Mouse (Mus musculus): ENCODE measurements around the gene Apoc1.
"Not testable (repeated sequence)": the region's sequence is repeated elsewhere in the genome, so short reads cannot be mapped to it uniquely, and the experiment has no call there.

Apoc1 gene

DNA sequence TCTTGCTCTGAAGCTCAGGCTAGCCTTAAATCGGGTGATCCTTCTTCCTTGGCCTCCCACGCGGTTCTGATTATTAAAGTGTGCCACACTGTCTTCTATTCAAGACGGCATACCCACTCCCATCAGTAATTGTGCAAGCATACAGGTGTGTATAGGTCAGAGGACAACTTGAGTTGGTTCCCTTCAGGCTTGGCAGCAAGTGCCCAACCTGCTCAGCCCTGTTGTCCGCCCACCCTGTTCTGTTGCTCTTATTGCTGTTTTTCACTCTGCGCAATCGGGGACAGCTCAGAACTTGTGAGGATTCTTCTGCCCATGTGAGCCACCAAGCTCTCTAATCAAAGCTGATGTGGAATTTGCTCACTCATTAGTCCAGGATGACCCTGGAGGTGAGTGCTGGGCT, 12.8 kb upstream of the Apoc1 start:
- DNase-seq (ENCODE audit: low spot score) = no peak

DNA sequence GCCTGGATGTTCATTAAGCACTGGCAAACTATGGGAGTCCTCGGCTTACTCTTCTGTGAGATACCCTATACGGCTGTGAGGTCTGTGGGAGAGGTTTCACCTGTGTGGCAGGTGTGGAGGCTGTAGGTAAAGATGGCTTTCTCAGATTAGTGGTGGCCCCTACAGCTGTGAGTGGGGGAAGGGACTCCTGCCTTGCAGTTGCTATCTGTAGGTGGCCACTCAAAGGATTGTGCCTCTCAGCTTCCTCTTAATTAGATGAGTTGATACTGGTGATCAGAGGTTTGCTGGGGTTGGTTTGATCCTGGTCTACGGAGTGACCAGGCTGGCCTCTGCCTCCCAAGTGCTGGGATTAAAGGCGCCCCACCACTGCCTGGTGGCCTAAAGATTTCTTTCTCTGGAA, 12.0 kb upstream of the Apoc1 start:
- no peak for DNase-seq (ENCODE audit: low spot score)

DNA sequence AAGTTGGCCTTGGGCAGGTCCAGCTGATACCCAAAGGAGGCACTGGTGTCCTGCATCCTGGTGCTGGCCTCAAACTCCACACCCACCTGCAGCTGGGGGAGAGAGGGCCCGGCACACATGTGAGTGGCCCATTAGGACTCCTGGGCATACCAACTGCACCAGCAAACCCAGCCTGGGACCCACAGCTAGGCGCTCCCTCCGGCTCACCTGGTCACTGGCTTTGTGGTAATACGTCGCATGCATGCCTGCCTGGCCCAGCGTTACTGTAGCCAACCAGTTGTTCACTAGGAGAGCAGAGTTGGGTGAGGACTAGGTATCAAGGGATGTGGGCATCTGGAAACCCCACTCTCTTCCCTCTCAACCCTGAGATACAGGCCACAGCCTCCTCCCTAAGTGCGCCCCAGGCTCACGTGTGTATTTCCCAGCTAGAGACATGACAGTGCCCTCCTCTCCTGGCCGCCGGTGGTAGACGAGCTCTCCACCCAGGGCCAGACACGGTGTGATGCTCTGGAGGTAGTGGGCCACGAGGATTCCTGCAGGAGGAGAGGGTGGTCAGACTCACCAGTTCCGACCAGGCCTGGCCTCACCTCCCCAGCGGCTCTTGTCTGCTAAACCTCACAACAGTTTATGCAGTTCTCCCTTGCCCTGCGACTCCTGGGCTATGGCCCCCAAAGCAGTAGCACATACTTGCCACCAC, 10.5 kb upstream of the Apoc1 start:
- DNase-seq (ENCODE audit: low spot score) = no peak

DNA sequence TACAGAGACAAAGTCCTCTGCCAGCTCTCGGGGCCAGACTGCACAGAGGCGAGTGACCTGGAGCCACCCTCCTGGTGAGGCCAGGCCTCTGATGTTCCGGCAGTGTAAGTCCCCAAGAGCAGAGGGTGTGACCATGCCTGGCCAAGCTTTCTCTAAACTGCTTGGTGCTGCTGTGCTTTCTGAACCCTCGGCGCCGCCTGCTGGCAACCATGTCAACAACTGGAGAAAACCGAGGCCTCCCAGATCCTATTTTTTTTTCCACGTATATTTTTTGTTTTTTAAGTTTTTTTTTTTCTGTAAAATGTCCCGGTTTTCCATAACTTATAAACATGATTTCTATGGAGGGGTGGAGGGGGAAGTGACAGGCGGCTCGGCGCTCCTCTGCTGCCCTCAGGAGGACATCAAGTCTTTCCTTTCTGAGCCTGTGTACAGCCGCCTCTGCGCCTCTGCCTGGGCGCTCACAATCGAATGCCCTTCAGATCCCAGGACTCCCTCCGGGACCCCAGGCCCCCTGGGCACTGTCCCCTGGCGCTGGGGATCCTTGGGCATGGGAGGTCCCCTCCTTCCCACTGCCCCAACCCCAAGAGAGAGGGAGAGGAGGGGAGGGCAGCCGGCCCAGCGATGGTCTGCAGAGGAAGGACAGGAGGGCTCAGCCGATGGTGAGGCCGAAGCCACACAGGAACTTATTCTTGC, 8.8 kb upstream of the Apoc1 start:
- DNase-seq (ENCODE audit: low spot score) = peak; percentile 80

DNA sequence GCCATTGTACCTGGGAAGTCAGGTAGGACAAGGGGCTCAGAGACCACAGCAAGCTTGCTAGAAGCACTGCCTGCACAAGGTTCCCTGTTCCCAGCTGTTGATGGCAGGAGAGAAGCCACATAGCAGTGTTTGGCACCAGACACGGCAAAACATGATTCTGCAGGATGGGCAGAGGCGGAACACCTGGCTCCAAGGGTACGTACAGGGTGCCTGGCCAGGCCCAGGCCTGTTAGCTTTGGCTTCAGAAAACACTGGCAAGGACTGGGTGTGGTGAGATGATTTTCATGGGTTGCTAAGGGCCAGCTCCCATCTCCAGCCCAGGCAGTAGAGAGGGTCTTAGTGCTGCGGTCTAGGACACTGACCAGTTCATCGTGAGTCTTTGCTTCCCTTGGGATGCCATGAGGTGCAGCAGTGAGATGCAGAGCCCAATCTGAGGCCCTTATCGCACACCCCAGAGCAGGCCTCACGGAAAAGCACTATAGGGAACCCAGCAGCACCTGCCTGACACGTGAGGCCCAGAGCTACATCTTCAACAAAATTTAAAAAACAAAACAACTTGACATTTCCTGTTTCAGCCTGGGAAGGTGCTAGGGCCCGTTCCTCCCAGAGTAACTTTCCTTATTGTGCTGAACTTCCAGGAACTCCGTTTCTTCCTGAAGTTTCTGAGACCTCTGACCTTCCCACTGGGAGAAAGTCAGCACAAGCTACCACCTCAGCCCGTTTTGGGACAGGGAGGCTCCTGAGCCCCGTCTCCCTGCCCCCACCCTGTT, 8.0 kb upstream of the Apoc1 start:
- no peak for DNase-seq (ENCODE audit: low spot score)

DNA sequence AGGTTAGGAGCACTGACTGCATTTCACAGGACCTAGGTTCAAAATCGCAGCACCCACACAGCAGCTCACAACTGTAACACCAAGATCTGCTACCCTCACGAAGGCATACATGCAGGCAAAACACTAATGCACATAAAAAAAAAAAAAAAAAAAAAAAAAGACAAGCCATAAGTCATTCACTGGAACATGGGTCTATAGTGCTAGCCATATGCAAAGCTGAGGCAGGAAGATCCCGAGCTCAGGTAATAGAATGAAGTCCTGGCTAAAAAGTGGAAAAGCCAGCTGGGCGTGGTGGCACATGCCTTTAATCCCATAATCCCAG, 7.3 kb upstream of the Apoc1 start:
- no peak for DNase-seq (ENCODE audit: low spot score)

DNA sequence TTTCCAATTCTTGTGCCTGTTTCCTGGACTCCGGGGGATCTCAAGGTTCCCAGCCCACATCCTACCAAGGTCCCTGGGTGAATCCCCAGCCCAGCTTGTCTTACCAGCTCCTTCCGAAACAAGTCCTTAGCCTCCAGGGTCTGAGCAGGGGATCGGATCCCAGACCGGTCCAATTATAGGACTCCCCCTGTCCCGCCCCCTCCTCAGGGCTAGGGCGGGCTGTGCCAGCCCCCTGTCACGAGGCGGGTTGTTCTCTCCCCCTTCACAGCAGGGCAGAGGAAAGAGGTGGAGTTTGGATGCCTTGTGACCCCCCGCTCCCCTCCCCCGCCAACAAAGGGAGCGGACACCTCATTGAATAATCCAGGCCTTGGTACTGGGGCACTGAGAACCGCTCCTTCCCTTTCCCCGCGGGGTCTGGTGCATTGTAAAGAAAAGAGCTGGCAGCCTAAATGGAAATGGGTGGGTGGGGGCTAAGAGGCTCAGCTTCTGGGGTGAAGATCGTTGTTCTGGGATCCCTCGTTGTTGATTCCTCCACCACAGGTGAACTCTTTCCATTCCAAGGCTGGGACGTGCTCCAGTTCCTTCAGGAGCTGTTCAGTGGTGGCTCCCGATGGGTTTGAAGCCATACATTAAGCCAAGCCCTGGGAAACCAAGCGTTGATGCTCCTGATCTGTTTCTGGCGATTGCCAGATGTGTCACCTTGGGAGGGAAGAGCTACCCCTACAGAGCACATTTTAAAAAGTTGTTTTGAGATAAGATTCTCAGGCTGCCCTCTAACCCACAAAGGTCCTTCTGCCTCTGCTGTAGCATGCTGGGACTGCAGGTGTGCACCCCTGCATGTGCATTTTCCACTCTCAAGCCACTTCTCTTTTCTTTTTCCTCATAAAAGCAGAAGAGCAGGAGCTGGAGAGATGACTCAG, 6.7 kb upstream of the Apoc1 start, which contains the start of gene Apoe:
TSS of gene Apoe (minus strand) at position 282 of the 920 bp plus-strand sequence.
- peak; percentile 48 for DNase-seq (ENCODE audit: low spot score)

DNA sequence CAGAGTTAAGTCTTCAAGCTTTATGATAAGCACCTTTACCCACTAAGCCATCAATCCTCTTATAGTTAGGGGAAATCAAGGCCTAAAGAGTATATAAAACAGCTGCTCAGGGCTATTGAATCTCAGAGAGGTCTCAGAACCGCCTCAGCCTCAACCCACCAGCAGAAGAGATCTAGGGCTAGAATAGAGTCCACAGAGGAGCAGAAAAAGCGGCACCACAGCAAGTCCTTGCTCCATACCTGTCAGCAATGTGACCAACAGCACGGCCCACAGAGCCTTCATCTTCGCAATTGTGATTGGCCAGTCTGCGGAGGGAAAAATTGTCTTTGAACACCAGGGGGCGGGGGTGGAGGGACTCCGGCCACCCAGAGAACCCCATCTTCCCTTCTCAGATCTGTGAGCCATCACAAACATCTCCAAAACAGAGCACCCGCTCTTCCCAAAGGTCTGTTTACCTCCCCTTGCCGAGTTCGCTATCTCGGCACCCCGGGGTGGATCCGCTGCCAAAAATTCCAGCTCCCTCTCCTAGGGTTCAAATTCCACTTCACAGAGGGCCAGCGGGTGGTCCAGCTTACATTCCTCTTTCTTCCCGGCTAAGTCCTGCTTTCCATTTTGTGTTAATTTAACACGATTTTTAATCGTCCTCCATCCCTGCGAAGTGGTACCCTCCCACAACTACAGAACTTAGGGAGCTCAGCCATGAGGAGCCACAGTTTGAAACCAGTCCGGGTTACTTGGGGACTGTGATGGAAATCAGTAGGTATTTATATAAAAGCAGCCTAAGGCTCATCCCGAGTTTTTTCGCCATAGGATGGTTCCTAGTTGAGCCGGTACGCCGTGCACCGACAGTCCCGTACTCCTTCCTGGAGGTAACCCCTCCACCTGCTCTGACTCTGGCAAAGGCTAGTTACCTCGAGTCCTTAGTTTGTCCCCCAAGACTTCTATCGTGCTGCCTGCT, 5.8 kb upstream of the Apoc1 start:
- no peak for DNase-seq (ENCODE audit: low spot score)

DNA sequence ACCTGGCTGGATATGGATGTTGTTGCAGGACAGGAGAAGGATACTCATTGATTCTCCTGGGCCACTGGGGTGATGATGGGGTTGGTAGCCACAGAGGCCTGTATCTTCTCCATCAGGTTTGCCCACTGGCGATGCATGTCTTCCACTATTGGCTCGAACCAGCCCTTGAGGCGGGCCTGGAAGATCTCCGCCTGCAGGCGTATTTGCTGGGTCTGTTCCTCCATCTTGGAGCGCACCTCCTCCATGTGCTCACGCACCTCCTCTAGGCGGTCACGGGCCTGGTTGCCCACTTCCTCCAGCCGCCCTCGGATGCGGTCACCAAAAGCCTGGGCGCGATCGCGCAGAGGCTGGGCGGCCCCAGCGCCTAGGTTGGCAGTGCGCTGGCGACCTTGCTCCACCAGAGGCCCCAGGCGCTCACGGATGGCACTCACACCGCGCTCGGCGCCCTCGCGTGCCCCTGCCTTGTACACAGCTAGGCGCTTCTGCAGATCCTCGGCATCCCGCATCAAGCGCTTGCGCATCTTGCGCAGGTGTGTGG, 3.9 kb upstream of the Apoc1 start:
- no peak for DNase-seq (ENCODE audit: low spot score)

DNA sequence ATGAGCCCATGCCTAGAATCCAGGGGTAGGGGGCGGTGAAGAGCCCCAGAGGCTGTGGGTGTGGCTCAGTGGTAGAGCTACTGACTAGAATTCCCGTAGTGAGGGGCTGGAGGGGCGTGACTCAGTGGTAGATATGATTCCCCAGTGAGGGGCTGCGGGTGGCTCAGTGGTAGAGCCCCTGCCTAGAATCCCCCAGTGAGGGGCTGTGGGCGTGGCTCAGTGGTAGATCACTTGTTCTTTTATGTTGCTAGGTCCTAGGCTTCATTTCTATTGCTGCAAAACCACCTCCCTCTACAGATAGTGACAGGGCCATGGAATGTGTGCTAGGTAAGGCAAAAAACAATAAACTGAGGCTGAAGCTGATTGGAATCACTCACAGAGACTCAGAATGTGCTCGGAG, 3.4 kb upstream of the Apoc1 start:
- no peak for DNase-seq (ENCODE audit: low spot score)

DNA sequence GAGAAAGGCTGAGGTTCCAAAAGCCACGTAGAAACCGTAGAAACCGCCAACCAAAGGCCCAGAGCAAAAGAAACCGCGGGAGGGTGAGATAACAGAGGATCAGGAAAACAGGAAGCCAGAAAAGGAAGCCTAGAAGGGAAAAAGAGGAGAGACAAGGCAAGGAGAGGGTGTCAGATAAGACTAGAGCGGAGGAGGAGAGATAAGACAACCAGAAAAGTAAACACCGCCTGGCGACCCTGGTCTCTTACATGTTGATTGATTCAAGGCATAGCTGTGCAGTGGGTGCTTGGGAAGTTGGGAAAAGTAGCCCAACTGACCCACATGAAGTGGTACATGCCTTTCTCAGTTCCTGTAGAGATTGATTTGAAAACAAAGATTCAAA, 2.7 kb upstream of the Apoc1 start:
- no peak for DNase-seq (ENCODE audit: low spot score)

DNA sequence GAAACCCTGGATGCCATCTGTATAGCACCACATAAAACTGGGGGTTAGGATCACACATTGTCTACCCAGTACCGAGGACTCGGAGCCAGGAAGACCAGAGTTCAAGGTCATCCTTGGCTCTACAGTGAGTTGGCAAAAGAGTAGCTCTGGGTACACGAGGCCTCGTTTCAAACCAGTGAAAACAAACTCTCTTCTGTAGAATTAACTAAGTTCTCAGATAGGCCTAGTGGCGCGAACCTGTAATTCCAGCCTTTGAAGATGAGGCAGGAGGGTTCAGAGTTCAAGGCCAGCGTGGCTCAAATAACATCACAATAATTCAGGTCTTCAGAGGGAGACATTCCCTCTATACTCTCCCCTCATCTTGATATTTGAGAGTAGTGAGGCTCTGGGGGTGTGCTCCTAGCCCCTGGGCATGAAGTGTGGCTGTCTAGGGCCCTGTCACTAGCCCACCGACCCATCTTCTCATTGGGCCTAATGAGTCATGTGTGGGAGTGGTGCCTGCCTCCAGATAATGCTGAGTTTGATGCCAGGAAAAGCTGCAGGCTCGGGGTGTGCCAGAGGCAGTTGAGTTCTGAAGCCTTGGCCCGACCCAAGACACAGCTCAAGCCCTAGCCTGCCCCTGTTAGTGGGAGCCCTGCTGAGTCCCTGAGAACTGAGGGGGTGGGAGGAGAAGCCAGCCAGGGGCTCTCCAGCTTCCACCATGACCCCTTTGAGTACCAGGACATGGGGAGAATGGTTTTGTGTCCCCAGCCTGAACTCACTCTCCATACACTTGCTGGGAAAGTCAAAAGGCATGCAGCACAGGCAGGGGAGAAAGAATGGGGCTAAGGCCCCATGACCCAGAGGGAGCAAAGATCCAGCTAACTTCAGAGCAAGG, 2.1 kb upstream of the Apoc1 start:
- DNase-seq (ENCODE audit: low spot score) = no peak

DNA sequence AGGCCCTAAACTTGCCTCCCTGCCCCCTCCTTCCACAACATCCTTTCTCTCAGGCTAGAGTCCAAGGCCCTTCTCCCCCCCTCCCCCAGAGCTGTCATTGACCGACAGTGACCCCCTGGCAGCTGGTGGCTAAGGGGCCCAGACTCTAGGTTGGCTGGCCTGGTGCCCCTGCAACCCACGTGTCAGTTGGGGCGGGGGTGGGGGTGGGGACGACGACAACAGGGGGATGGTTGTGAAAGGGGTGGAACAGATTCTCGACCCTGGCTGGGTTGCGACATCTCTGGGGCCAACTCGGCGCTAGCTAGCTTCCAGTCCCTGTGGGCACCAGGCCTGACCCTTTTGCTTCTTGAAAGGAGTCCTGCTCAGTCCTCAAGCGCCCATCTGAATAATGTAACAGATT, 961 bp upstream of the Apoc1 start:
- peak; percentile 66 for DNase-seq (ENCODE audit: low spot score)

DNA sequence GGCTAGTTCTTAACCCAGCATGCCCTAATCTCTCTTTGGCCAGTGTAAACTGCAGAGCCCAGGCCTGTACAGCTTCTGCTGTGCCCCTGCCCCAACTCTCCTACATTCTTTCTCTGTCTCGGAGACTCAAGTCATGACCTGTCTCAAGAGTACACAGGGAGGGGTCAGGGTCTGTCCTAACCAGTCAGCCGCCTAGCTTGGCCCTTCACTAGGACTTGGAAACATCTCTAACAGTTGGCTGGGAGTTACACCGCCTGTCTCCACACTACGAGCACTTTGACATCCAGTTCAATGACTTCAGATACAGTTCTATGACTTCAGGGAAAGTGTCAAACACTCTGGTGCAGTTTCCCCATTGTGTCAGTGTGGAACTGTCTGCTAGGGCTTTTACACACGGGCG, 1.0 kb downstream of the Apoc1 start:
- no peak for DNase-seq (ENCODE audit: low spot score)

DNA sequence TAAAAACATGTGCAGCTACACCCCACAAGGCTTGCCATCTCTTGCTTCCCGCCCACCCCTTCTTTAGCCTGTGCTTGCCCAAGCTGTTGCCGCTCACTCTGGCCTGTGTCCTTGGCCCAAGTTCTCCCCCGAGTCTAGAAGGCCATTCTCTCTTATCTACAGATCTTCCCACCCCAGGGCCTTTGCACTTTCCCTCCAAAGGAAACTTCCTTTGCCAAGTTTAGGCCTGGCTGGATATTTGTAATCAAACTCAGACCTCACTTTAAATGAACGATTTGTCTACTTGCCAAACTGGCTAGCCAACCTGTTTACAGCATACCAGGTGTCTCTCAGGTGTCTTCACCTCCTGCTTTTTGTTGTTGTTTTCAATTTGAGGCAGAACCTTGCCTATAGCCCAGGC, 1.6 kb downstream of the Apoc1 start:
- no peak for DNase-seq (ENCODE audit: low spot score)

DNA sequence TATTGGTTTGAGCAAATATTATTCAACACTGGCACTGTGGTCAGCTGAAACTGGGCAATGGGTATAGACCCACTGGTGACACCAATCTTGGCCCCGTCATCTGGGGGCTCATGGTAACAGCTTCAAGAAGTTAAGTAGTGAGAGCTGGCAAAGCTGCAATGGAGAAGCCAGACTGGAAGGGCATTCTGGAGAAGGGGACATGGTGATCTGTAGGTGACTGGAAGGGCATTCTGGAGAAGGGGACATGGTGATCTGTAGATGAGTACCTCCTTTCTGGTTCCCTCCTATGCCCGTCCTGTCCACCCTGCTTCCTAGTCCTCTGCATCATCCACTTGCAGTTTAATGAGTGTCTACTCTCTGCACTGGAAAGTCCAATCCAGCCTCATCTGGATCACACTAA, 3.8 kb downstream of the Apoc1 start:
- DNase-seq (ENCODE audit: low spot score) = no peak

DNA sequence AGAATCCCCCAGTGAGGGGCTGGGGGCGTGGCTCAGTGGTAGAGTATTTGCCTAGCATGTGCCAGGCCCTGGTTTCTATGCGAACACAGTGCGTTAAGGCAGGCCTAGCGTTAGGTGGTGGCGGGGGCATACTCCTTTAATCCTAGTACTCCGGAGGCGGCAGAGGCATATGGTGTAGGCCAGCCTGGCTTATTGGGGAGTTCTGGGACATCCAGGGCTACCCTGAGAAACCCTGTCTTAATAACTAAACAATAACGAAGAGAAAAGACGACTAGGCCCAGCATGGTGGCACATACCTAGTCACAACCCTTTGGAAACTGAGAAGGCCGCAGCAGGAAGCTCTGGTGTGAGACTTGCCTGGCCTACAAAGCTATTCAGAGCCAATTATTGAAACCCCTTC, 4.4 kb downstream of the Apoc1 start:
- DNase-seq (ENCODE audit: low spot score) = no peak

DNA sequence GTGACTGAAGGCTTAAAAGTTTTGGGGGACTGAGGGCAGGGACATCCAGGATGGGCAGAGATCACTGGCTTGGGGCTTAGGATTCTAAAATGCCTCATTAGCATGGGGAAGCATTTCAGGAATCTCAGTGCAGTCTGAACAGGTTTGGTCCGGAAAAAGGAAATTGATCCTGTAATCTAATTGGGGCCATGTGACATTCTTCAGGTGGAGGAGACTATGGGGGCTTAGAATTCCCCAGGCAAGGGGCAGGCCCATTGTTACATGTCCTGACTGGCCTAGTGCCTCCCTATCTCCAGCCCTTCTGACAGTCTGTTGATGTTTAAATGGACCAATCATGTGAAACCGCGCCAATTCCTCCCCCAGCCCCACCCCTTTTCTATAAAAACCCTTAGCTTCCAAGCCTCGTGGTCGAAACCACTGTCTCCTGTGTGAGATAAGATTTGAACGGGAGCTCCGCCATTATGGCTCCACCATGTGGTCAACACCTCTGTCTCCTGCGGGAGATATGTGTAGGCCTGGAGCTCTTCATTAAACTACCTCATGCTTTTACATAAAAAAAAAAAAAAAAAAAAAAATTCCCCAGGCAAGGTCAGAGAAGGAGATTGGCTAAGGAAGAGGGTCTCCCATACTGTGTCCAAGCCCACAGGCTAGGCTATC, 5.4 kb downstream of the Apoc1 start:
- not testable (repeated sequence) for DNase-seq (ENCODE audit: low spot score)

DNA sequence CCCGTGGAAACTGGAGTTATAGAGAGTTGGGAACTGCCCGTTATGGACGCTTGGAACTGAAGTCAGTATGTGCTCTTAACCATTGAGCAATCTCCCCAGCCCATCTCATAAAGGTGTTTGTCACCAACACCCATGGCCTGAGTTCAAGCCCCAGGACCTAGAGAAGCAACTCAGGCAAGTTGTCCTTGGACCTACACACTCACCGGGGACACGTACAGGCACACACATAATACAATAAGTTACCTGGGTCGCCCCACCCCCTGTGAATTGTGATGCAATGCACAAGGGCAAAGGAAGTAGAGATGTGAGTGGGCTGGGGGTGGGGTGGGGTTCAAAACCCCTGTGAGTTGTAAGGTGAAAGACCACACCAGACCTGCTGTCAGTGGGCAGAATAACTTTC, 5.9 kb downstream of the Apoc1 start:
- no peak for DNase-seq (ENCODE audit: low spot score)
